Mouse (Mus musculus): Measurements from ENCODE around the gene H2al2a.
A peak's percentile ranks its signal among the peaks of the same experiment; 100 is the strongest.
"Not testable (repeated sequence)": the region's sequence is repeated elsewhere in the genome, so short reads cannot be mapped to it uniquely, and the experiment has no call there.

H2al2a gene

GRCm38 (mm10) chr2:17977645-17978044, 19.1 kb downstream of the H2al2a start:
- not testable (repeated sequence) for DNase-seq (ENCODE audit: low spot score)

GRCm38 (mm10) chr2:17975601-17976327, 21.0 kb downstream of the H2al2a start:
- DNase-seq (ENCODE audit: low spot score): no peak

GRCm38 (mm10) chr2:17973868-17974440, 22.8 kb downstream of the H2al2a start:
- DNase-seq (ENCODE audit: low spot score): no peak

GRCm38 (mm10) chr2:17973246-17973645, 23.5 kb downstream of the H2al2a start:
- DNase-seq (ENCODE audit: low spot score): no peak

GRCm38 (mm10) chr2:17972843-17973242, 23.9 kb downstream of the H2al2a start:
- no peak for DNase-seq (ENCODE audit: low spot score)

GRCm38 (mm10) chr2:17971407-17971806, 25.4 kb downstream of the H2al2a start:
- DNase-seq (ENCODE audit: low spot score): no peak

- no peak for DNase-seq (ENCODE audit: low spot score)
Measured at GRCm38 (mm10) chr2:17970662-17971061, 26.1 kb downstream of the H2al2a start.

- DNase-seq (ENCODE audit: low spot score): peak; percentile 55
Measured at GRCm38 (mm10) chr2:17970187-17970586, 26.6 kb downstream of the H2al2a start.

GRCm38 (mm10) chr2:17968571-17968970, 28.2 kb downstream of the H2al2a start:
- no peak for DNase-seq (ENCODE audit: low spot score)

- DNase-seq (ENCODE audit: low spot score): not testable (repeated sequence)
Measured at GRCm38 (mm10) chr2:17968037-17968436, 28.7 kb downstream of the H2al2a start.

- no peak for DNase-seq (ENCODE audit: low spot score)
Measured at GRCm38 (mm10) chr2:17959501-17959900, 37.3 kb downstream of the H2al2a start.

- DNase-seq (ENCODE audit: low spot score): no peak
Measured at GRCm38 (mm10) chr2:17946875-17947274, 49.9 kb downstream of the H2al2a start.

Measured in retina, embryonic 14.5 days (tissue).